Mouse (Mus musculus) MEL (cell line): ENCODE results near the gene Hmces. TPM values are rescaled to one million over a fixed set of nuclear protein-coding genes. Genes with fewer than 3 reads are reported as not detected.
A peak's percentile ranks its signal among the peaks of the same experiment; 100 is the strongest.

Experiments used
- DNase-seq: peaks from one replicate; pipeline ENCODE4 v3.0.0; 2011; ENCODE audit warnings: low read depth, low spot score
- H3K27ac ChIP-seq: 2 replicates; pipeline ENCODE4 v1.5.1; 2012; ENCODE audit warnings: low read depth, mild to moderate bottlenecking, control low read depth, low read length, moderate library complexity; ENCODE audit not compliant: control insufficient read depth
- H3K27me3 ChIP-seq, 2 experiments: fragments of 150-350 bp in 1 of 2; sonication (generic) in 1 of 2; 2 replicates each; pipeline ENCODE4 v1.6.1; 2012; ENCODE audit warnings: low read length in 2 of 2, mild to moderate bottlenecking in 2 of 2, improper control_type of control experiment in 1 of 2, moderate library complexity in 1 of 2; ENCODE audit not compliant: insufficient read depth in 2 of 2, control insufficient read depth in 1 of 2
- H3K36me3 ChIP-seq, 2 experiments: 2 replicates each; pipeline ENCODE4 v1.6.1; 2012 to 2014; ENCODE audit warnings: low read length in 2 of 2, improper control_type of control experiment in 1 of 2, inconsistent platforms in 1 of 2, mild to moderate bottlenecking in 1 of 2; ENCODE audit not compliant: insufficient read depth in 2 of 2, control insufficient read depth in 1 of 2
- H3K4me1 ChIP-seq, 2 experiments: fragments of 150-350 bp in 1 of 2; sonication (generic) in 1 of 2; 2 replicates each; pipeline ENCODE4 v1.6.1; 2012; ENCODE audit warnings: low read length in 2 of 2, improper control_type of control experiment in 1 of 2, mild to moderate bottlenecking in 1 of 2; ENCODE audit not compliant: insufficient read depth in 2 of 2, control insufficient read depth in 1 of 2
- H3K4me3 ChIP-seq, 2 experiments: fragments of 150-350 bp in 1 of 2; sonication (generic) in 1 of 2; 2 replicates each; pipeline ENCODE4 v1.5.1; 2012; ENCODE audit warnings: low read depth in 2 of 2, low read length in 2 of 2, mild to moderate bottlenecking in 2 of 2, moderate library complexity in 2 of 2, control low read depth in 1 of 2, improper control_type of control experiment in 1 of 2; ENCODE audit not compliant: control insufficient read depth in 1 of 2, insufficient read depth in 1 of 2
- H3K79me2 ChIP-seq: 2 replicates; pipeline ENCODE4 v1.6.1; 2012; ENCODE audit warnings: mild to moderate bottlenecking, low read length, moderate library complexity; ENCODE audit not compliant: control insufficient read depth, poor library complexity, insufficient read depth
- H3K9ac ChIP-seq: 2 replicates; pipeline ENCODE4 v1.6.1; 2012; ENCODE audit warnings: low read depth, mild to moderate bottlenecking, control low read depth, low read length, moderate library complexity; ENCODE audit not compliant: control insufficient read depth, poor library complexity, severe bottlenecking
- H3K9me3 ChIP-seq: fragments of 150-350 bp; sonication (generic); replicated peaks from 2 replicates; pipeline ENCODE4 v1.6.1; 2012; ENCODE audit warnings: mild to moderate bottlenecking, low read length, improper control_type of control experiment, moderate library complexity; ENCODE audit not compliant: insufficient read depth
- BHLHE40 ChIP-seq: IDR thresholded peaks from 2 replicates; pipeline ENCODE4 v1.6.1; 2012; ENCODE audit warnings: low read depth, mild to moderate bottlenecking, inconsistent platforms, low read length, improper control_type of control experiment, borderline replicate concordance
- CTCF ChIP-seq, 3 experiments: IDR thresholded peaks in 2 of 3; conservative IDR thresholded peaks in 1 of 3; 2 replicates each; pipeline ENCODE4 v1.5.1; 2011 to 2012; ENCODE audit warnings: low read length in 3 of 3, low read depth in 2 of 3, mild to moderate bottlenecking in 2 of 3, improper control_type of control experiment in 1 of 3, inconsistent platforms in 1 of 3, mixed read lengths in 1 of 3, moderate library complexity in 1 of 3; ENCODE audit not compliant: control insufficient read depth in 1 of 3, insufficient read depth in 1 of 3, poor library complexity in 1 of 3, severe bottlenecking in 1 of 3
- E2F4 ChIP-seq: IDR thresholded peaks from 2 replicates; pipeline ENCODE4 v1.6.1; 2011; ENCODE audit warnings: low read depth, low read length, improper control_type of control experiment, borderline replicate concordance
- ELF1 ChIP-seq: IDR thresholded peaks from 2 replicates; pipeline ENCODE4 v1.6.1; 2014; ENCODE audit warnings: low read depth, mild to moderate bottlenecking, inconsistent platforms, low read length, improper control_type of control experiment, moderate library complexity
- EP300 ChIP-seq, 2 experiments: IDR thresholded peaks; 2 replicates each; pipeline ENCODE4 v1.6.1; 2011; ENCODE audit warnings: improper control_type of control experiment in 2 of 2, low read length in 2 of 2, low read depth in 1 of 2, mild to moderate bottlenecking in 1 of 2
- GATA1 ChIP-seq: IDR thresholded peaks from 2 replicates; pipeline ENCODE4 v1.6.1; 2011; ENCODE audit warnings: low read depth, low read length, improper control_type of control experiment
- KAT2A ChIP-seq: conservative IDR thresholded peaks from 2 replicates; pipeline ENCODE4 v1.6.1; 2012; ENCODE audit warnings: low read depth, low read length, improper control_type of control experiment, inconsistent platforms
- MAX ChIP-seq: IDR thresholded peaks from 2 replicates; pipeline ENCODE4 v1.6.1; 2011; ENCODE audit warnings: low read length, improper control_type of control experiment
- MXI1 ChIP-seq: IDR thresholded peaks from 2 replicates; pipeline ENCODE4 v1.6.1; 2011; ENCODE audit warnings: mild to moderate bottlenecking, low read depth, low read length, improper control_type of control experiment
- NRF1 ChIP-seq: IDR thresholded peaks from 2 replicates; pipeline ENCODE4 v1.6.1; 2014; ENCODE audit warnings: low read depth, mild to moderate bottlenecking, inconsistent platforms, low read length, improper control_type of control experiment, moderate library complexity; ENCODE audit not compliant: poor library complexity, insufficient read depth, severe bottlenecking
- RAD21 ChIP-seq: IDR thresholded peaks from 2 replicates; pipeline ENCODE4 v1.6.1; 2011; ENCODE audit warnings: mild to moderate bottlenecking, low read depth, low read length, improper control_type of control experiment
- RCOR1 ChIP-seq: IDR thresholded peaks from 2 replicates; pipeline ENCODE4 v1.6.1; 2012; ENCODE audit warnings: low read depth, mild to moderate bottlenecking, inconsistent platforms, low read length, improper control_type of control experiment
- SIN3A ChIP-seq: IDR thresholded peaks from 2 replicates; pipeline ENCODE4 v1.6.1; 2012; ENCODE audit warnings: low read length, improper control_type of control experiment, inconsistent platforms
- TAL1 ChIP-seq: IDR thresholded peaks from 2 replicates; pipeline ENCODE4 v1.6.1; 2012; ENCODE audit warnings: mild to moderate bottlenecking, inconsistent platforms, low read length, moderate library complexity, mixed read lengths
- TCF12 ChIP-seq: IDR thresholded peaks from 2 replicates; pipeline ENCODE4 v1.6.1; 2014; ENCODE audit warnings: low read depth, mild to moderate bottlenecking, inconsistent platforms, low read length, improper control_type of control experiment, moderate library complexity
- UBTF ChIP-seq: IDR thresholded peaks from 2 replicates; pipeline ENCODE4 v1.6.1; 2012; ENCODE audit warnings: low read depth, mild to moderate bottlenecking, inconsistent platforms, low read length, improper control_type of control experiment, moderate library complexity, borderline replicate concordance; ENCODE audit not compliant: insufficient read depth
- USF1 ChIP-seq: IDR thresholded peaks from 2 replicates; pipeline ENCODE4 v1.6.1; 2014; ENCODE audit warnings: low read depth, mild to moderate bottlenecking, inconsistent platforms, low read length, improper control_type of control experiment, moderate library complexity
- USF2 ChIP-seq, 2 experiments: IDR thresholded peaks; 2 replicates each; pipeline ENCODE4 v1.6.1; 2011 to 2012; ENCODE audit warnings: improper control_type of control experiment in 2 of 2, low read length in 2 of 2, borderline replicate concordance in 1 of 2, inconsistent platforms in 1 of 2, low read depth in 1 of 2, mild to moderate bottlenecking in 1 of 2; ENCODE audit not compliant: insufficient read depth in 1 of 2
- ZC3H11A ChIP-seq: IDR thresholded peaks from 2 replicates; pipeline ENCODE4 v1.6.1; 2012; ENCODE audit warnings: low read depth, mild to moderate bottlenecking, inconsistent platforms, low read length, improper control_type of control experiment
- ZKSCAN1 ChIP-seq: IDR thresholded peaks from 2 replicates; pipeline ENCODE4 v1.6.1; 2012; ENCODE audit warnings: low read depth, mild to moderate bottlenecking, inconsistent platforms, low read length, improper control_type of control experiment, moderate library complexity
- ZNF384 ChIP-seq: IDR thresholded peaks from 2 replicates; pipeline ENCODE4 v1.6.1; 2012; ENCODE audit warnings: low read depth, mild to moderate bottlenecking, inconsistent platforms, low read length, improper control_type of control experiment
- polyA plus RNA-seq, 2 experiments: library from polyadenylated mRNA; stranded (reverse) in 1 of 2; unstranded in 1 of 2; fragments of >175 nt in 1 of 2; fragments of >200 nt in 1 of 2; gene quantifications; 2 replicates each; pipeline versions ENCODE4 v1.2.1 to v1.2.4; 2012; ENCODE audit warnings: low replicate concordance in 2 of 2, low read depth in 1 of 2; ENCODE audit not compliant: insufficient read length in 2 of 2, insufficient read depth in 1 of 2, missing spikeins in 1 of 2
- total RNA-seq: library from RNA; depleted of rRNA; stranded (reverse); fragments of 300-350 nt; gene quantifications from 2 replicates; pipeline ENCODE4 v1.2.3, GENCODE M21; 2012

Gene Hmces
- total and polyA plus RNA-seq, 3 experiments: 23.6 to 26.8 TPM; not detected in 1

GRCm38 (mm10) chr6:87876068-87876643 is 37.6 kb upstream of the Hmces start:
- H3K4me1 ChIP-seq: peaks cover 3 to 7% of the 10 kb centered on the region in 2 experiments; a peak in 3 of 4 replicates

DNA sequence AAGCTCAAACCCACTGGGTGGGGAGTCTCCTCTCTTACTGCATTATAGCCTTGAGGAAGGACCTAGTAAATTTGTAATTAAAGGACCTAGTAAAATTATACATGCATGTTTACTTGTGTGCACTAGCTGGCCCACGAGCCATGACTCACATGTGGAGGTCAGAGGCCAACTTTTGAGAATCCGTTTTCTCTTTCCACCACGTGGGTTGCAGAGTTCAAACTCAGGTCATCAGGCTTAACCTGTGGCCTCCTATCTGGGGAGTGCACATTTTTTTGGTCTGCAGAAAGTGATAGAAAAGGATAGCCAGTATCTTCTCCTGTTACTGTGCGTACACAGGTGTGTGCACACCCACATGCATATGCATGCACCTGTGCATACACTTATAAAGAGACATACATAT is 34.7 kb upstream of the Hmces start:
- H3K9me3 ChIP-seq: no peaks in the 10 kb centered on the region
- no peak overlapping the region for H3K4me3 ChIP-seq
- TF ChIP-seq MAX: peak; percentile 33; the same call in 1 of the 2 replicates
- TF ChIP-seq TCF12: peak; percentile 44; the same call in 1 of the 2 replicates
- peak in 1 of 2 experiments; percentile 20; a peak in 1 of 4 replicates for TF ChIP-seq EP300 (IDR thresholded peaks at IDR 0.05; ENCODE audit: low read depth in 1 of 2, low read length in 2 of 2)
- no peak for TF ChIP-seq NRF1
- TF ChIP-seq KAT2A: no peak
- TF ChIP-seq TAL1: peak; percentile 6; the same call in 1 of the 2 replicates
- peaks cover 0 to 2% of the 10 kb centered on the region in 2 experiments; a peak in 2 of 4 replicates for H3K27me3 ChIP-seq
- DNase-seq: no peak
- H3K9ac ChIP-seq: no peak overlapping the region
- H3K4me1 ChIP-seq: peaks cover 3 to 7% of the 10 kb centered on the region in 2 experiments; a peak in 3 of 4 replicates
- no peaks in the 10 kb centered on the region for H3K36me3 ChIP-seq
- no peak overlapping the region for H3K27ac ChIP-seq
- no peaks in the 10 kb centered on the region for H3K79me2 ChIP-seq

More at GRCm38 (mm10) chr6:87876068-87876643, 37.6 kb upstream of the Hmces start:
- Histone ChIP-seq H3K79me2 (no peaks in the 10 kb centered on the region), H3K4me3 (no peak overlapping the region), H3K36me3 (no peaks in the 10 kb centered on the region), H3K9me3 (no peaks in the 10 kb centered on the region), H3K27me3 (peaks cover 0 to under 1% of the 10 kb centered on the region in 2 experiments; a peak in 1 of 4 replicates), H3K9ac (no peak overlapping the region), H3K27ac (no peak overlapping the region)
- no peak for TF ChIP-seq ZKSCAN1
- no peak for TF ChIP-seq USF1
- no peak for TF ChIP-seq GATA1
- no peak for TF ChIP-seq TAL1
- no peak for TF ChIP-seq ZC3H11A
- no peak for TF ChIP-seq EP300 (IDR thresholded peaks at IDR 0.05; ENCODE audit: low read depth in 1 of 2, low read length in 2 of 2)
- TF ChIP-seq BHLHE40: no peak
- TF ChIP-seq RCOR1: no peak
- no peak for TF ChIP-seq MXI1
- DNase-seq: no peak

DNA sequence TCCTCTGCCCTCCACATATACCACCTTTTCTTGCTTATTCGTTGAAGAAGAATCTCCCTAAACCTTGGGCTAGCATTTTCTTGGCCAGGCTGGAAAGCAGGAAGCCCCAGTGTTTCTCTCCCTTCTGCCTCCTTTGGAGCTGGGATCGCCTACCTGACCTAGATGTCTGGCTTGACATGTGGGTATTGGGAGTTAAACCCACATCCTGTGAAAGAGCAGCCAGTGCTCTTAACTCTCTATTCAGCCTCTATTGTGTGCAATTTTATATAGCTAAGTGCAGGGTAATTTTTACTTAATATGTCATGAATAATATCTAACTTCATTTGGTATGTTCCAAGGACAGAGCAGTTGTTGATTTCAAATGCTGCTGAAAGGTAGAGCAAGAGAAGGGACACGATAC is 34.1 kb upstream of the Hmces start:
- Histone ChIP-seq H3K4me1 (peaks cover 3 to 7% of the 10 kb centered on the region in 2 experiments; a peak in 3 of 4 replicates), H3K27me3 (peaks cover 0 to 2% of the 10 kb centered on the region in 2 experiments; a peak in 2 of 4 replicates), H3K79me2 (no peaks in the 10 kb centered on the region), H3K4me3 (no peak overlapping the region), H3K36me3 (no peaks in the 10 kb centered on the region), H3K9ac (no peak overlapping the region), H3K9me3 (no peaks in the 10 kb centered on the region), H3K27ac (no peak overlapping the region)
- no peak for DNase-seq
- TF ChIP-seq ZNF384 (no peak), UBTF (no peak), CTCF (IDR thresholded peaks at IDR 0.05 in 2 of 3, conservative IDR thresholded peaks at IDR 0.05 in 1 of 3; ENCODE audit: control insufficient read depth in 1 of 3, insufficient read depth in 1 of 3, low read depth in 2 of 3, low read length in 3 of 3, poor library complexity in 1 of 3, severe bottlenecking in 1 of 3) (no peak), EP300 (IDR thresholded peaks at IDR 0.05; ENCODE audit: low read depth in 1 of 2, low read length in 2 of 2) (no peak), TAL1 (no peak), SIN3A (no peak), USF1 (no peak), E2F4 (no peak), RAD21 (no peak), ELF1 (no peak), NRF1 (no peak), USF2 (IDR thresholded peaks at IDR 0.05; ENCODE audit: borderline replicate concordance in 1 of 2, insufficient read depth in 1 of 2, low read depth in 1 of 2, low read length in 2 of 2) (no peak)
